Mouse (Mus musculus) hindbrain, postnatal 0 days (tissue): ENCODE results near the gene Mprip. TPM values are rescaled to one million over a fixed set of nuclear protein-coding genes. Genes with fewer than 3 reads are reported as not detected.
A peak's percentile ranks its signal among the peaks of the same experiment; 100 is the strongest.

ENCODE experiments used
- ATAC-seq: fragments of 200-750 bp; cut with Nextera tagmentation; 2 replicates; pipeline ENCODE4 v1.8.0; 2017; ENCODE audit warnings: mild to moderate bottlenecking, moderate TSS enrichment, moderate library complexity
- DNase-seq: peaks from one replicate; pipeline ENCODE4 v3.0.0-alpha.2; 2015; ENCODE audit warnings: low spot score
- H3K27ac ChIP-seq: fragments of 300-500 bp; sonication (generic); 2 replicates; pipeline ENCODE4 v1.5.1; 2014; ENCODE audit warnings: mild to moderate bottlenecking
- H3K27me3 ChIP-seq: fragments of 300-500 bp; sonication (generic); 2 replicates; pipeline ENCODE4 v1.6.1; 2014; ENCODE audit warnings: low read length, mixed read lengths; ENCODE audit not compliant: insufficient read depth
- H3K36me3 ChIP-seq: fragments of 300-500 bp; sonication (generic); 2 replicates; pipeline ENCODE4 v1.6.1; 2014; ENCODE audit warnings: low read length, mixed read lengths; ENCODE audit not compliant: insufficient read depth
- H3K4me1 ChIP-seq: fragments of 300-500 bp; sonication (generic); 2 replicates; pipeline ENCODE4 v1.6.1; 2014; ENCODE audit warnings: antibody characterized with exemption, low read length, mixed read lengths; ENCODE audit not compliant: insufficient read depth
- H3K4me2 ChIP-seq: fragments of 300-500 bp; sonication (generic); 2 replicates; pipeline ENCODE4 v1.6.1; 2014; ENCODE audit warnings: low read depth, mild to moderate bottlenecking, low read length, moderate library complexity, mixed read lengths
- H3K4me3 ChIP-seq: fragments of 300-500 bp; sonication (generic); 2 replicates; pipeline ENCODE4 v1.5.1; 2014; ENCODE audit warnings: low read length
- H3K9ac ChIP-seq: fragments of 300-500 bp; sonication (generic); replicated peaks from 2 replicates; pipeline ENCODE4 v1.6.1; 2014; ENCODE audit warnings: mild to moderate bottlenecking, low read length, moderate library complexity, mixed read lengths
- H3K9me3 ChIP-seq: fragments of 300-500 bp; sonication (generic); 2 replicates; pipeline ENCODE4 v1.6.1; 2016; ENCODE audit warnings: low read length, mixed read lengths
- CTCF ChIP-seq: IDR thresholded peaks from 2 replicates; pipeline ENCODE4 v1.5.1; 2016; ENCODE audit warnings: antibody characterized with exemption, control low read depth, low read depth
- WGBS: fragments of 180-500 bp; shearing (Covaris S2); extraction: QIAGEN DNeasy Blood & Tissue Kit; methylation state at CpG from one replicate; pipeline ENCODE4 v1.1.7; 2014; 5-methylcytosine and 5-hydroxymethylcytosine counted together
- polyA plus RNA-seq: library from polyadenylated mRNA; unstranded; fragments of >200 nt; fragmentation: Nextera tagmentation; extraction: Ambion mirVana; gene quantifications from 2 replicates; pipeline ENCODE4 v1.2.1, GENCODE M21; 2015
- total RNA-seq: library from RNA; depleted of rRNA; stranded (reverse); fragments of >200 nt; gene quantifications from 2 replicates; pipeline ENCODE4 v1.2.3, GENCODE M21; 2014

The Mprip gene
- total and polyA plus RNA-seq, 2 experiments from 2014 or later: 57.8 to 149 TPM

DNA sequence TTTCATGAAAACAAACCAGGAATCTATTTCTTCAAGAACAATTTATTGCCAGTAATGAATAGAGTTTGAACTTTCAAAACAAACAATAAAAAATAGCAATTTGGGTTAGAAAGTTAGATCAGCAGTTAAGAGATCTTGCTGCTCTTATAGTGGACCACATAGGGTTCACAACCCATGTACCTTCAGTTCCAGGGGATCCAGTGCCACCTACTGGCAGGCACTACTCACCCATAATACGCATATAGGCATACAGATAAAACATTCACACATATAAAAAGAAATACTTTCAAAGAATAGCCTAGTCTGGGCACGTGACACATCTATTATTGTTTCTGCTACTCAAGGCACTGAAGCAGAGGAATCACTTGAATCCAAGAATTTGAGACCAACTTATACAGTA is 85.5 kb downstream of the Mprip start:
- 74% methylated on average over 2 of the region's 2 CpGs for WGBS

GRCm38 (mm10) chr11:59749050-59749449 is 87.9 kb downstream of the Mprip start:
- H3K27ac ChIP-seq: no peak overlapping the region
- no peaks in the 10 kb centered on the region for H3K9me3 ChIP-seq
- no peak overlapping the region for H3K4me2 ChIP-seq
- no peak for TF ChIP-seq CTCF
- H3K27me3 ChIP-seq: no peaks in the 10 kb centered on the region
- WGBS: 92% methylated on average over 3 of the region's 3 CpGs
- no peaks in the 10 kb centered on the region for H3K4me1 ChIP-seq
- no peak overlapping the region for H3K9ac ChIP-seq
- H3K36me3 ChIP-seq: peaks cover 40% of the 10 kb centered on the region
- H3K4me3 ChIP-seq: no peak overlapping the region
- no peak for DNase-seq
- ATAC-seq: no peak

More for the DNA sequence above, 85.5 kb downstream of the Mprip start:
- DNase-seq (peak; percentile 67), ATAC-seq (no peak)
- Histone ChIP-seq H3K36me3 (peaks cover 44% of the 10 kb centered on the region), H3K4me2 (no peak overlapping the region), H3K4me3 (no peak overlapping the region), H3K27ac (no peak overlapping the region), H3K9ac (no peak overlapping the region), H3K9me3 (no peaks in the 10 kb centered on the region), H3K27me3 (no peaks in the 10 kb centered on the region), H3K4me1 (no peaks in the 10 kb centered on the region)
- TF ChIP-seq CTCF: peak; percentile 80

GRCm38 (mm10) chr11:59754504-59754903 is 93.4 kb downstream of the Mprip start:
- H3K9ac ChIP-seq: no peak overlapping the region
- no peaks in the 10 kb centered on the region for H3K27me3 ChIP-seq
- H3K4me2 ChIP-seq: no peak overlapping the region
- H3K9me3 ChIP-seq: no peaks in the 10 kb centered on the region
- WGBS: 97% methylated on average over 6 of the region's 6 CpGs
- DNase-seq (no peak), ATAC-seq (no peak)
- H3K4me3 ChIP-seq: no peak overlapping the region
- peaks cover 20% of the 10 kb centered on the region for H3K4me1 ChIP-seq
- TF ChIP-seq CTCF: no peak
- peaks cover 61% of the 10 kb centered on the region for H3K36me3 ChIP-seq
- no peak overlapping the region for H3K27ac ChIP-seq

- Histone ChIP-seq H3K4me3 (no peak overlapping the region), H3K36me3 (peaks cover 76% of the 10 kb centered on the region), H3K9me3 (no peaks in the 10 kb centered on the region), H3K27ac (no peak overlapping the region), H3K9ac (no peak overlapping the region), H3K4me1 (peaks cover 23% of the 10 kb centered on the region), H3K27me3 (no peaks in the 10 kb centered on the region), H3K4me2 (no peak overlapping the region)
- DNase-seq (no peak), ATAC-seq (no peak)
- WGBS: 54% methylated on average over 4 of the region's 4 CpGs
- no peak for TF ChIP-seq CTCF
Observed at GRCm38 (mm10) chr11:59756351-59756750, 95.2 kb downstream of the Mprip start.

GRCm38 (mm10) chr11:59758191-59758985 is 97.3 kb downstream of the Mprip start:
- 69% methylated on average over 9 of the region's 9 CpGs for WGBS
- Histone ChIP-seq H3K4me2 (no peak overlapping the region), H3K4me3 (no peak overlapping the region), H3K9me3 (no peaks in the 10 kb centered on the region), H3K9ac (no peak overlapping the region), H3K27ac (peak overlapping the region; percentile 74), H3K27me3 (no peaks in the 10 kb centered on the region), H3K4me1 (peaks cover 23% of the 10 kb centered on the region), H3K36me3 (peaks cover 70% of the 10 kb centered on the region)
- TF ChIP-seq CTCF: no peak
- no peak; the same call in 1 of the 2 replicates for ATAC-seq
- DNase-seq: peak; percentile 13

- no peak overlapping the region for H3K9ac ChIP-seq
- no peak overlapping the region for H3K4me3 ChIP-seq
- peak; percentile 89 for DNase-seq
- H3K27ac ChIP-seq: peak overlapping the region; percentile 74
- peaks cover 76% of the 10 kb centered on the region for H3K36me3 ChIP-seq
- no peak overlapping the region for H3K4me2 ChIP-seq
- no peaks in the 10 kb centered on the region for H3K9me3 ChIP-seq
- H3K4me1 ChIP-seq: peaks cover 23% of the 10 kb centered on the region
- peak; percentile 94 for ATAC-seq
- peak; percentile 45 for TF ChIP-seq CTCF
- 29% methylated on average over 4 of the region's 4 CpGs for WGBS
- no peaks in the 10 kb centered on the region for H3K27me3 ChIP-seq
Observed at GRCm38 (mm10) chr11:59759178-59759577, 98.1 kb downstream of the Mprip start.

GRCm38 (mm10) chr11:59759626-59760025 is 98.5 kb downstream of the Mprip start:
- whole genome bisulfite sequencing: 77% methylated on average over 2 of the region's 2 CpGs
- DNase-seq (no peak), ATAC-seq (no peak)
- Histone ChIP-seq H3K9me3 (no peaks in the 10 kb centered on the region), H3K36me3 (peaks cover 76% of the 10 kb centered on the region), H3K27ac (peak overlapping the region; percentile 74), H3K4me2 (no peak overlapping the region), H3K4me3 (no peak overlapping the region), H3K9ac (no peak overlapping the region), H3K27me3 (no peaks in the 10 kb centered on the region), H3K4me1 (peaks cover 23% of the 10 kb centered on the region)
- TF ChIP-seq CTCF: no peak
